Mouse (Mus musculus): ENCODE data around the gene Nr2c2ap. TPM values are rescaled to one million over a fixed set of nuclear protein-coding genes. Genes with fewer than 3 reads are reported as not detected.

The Nr2c2ap gene
- total RNA-seq, 2 experiments from 2014 or later: 23.7 to 25.5 TPM

DNA sequence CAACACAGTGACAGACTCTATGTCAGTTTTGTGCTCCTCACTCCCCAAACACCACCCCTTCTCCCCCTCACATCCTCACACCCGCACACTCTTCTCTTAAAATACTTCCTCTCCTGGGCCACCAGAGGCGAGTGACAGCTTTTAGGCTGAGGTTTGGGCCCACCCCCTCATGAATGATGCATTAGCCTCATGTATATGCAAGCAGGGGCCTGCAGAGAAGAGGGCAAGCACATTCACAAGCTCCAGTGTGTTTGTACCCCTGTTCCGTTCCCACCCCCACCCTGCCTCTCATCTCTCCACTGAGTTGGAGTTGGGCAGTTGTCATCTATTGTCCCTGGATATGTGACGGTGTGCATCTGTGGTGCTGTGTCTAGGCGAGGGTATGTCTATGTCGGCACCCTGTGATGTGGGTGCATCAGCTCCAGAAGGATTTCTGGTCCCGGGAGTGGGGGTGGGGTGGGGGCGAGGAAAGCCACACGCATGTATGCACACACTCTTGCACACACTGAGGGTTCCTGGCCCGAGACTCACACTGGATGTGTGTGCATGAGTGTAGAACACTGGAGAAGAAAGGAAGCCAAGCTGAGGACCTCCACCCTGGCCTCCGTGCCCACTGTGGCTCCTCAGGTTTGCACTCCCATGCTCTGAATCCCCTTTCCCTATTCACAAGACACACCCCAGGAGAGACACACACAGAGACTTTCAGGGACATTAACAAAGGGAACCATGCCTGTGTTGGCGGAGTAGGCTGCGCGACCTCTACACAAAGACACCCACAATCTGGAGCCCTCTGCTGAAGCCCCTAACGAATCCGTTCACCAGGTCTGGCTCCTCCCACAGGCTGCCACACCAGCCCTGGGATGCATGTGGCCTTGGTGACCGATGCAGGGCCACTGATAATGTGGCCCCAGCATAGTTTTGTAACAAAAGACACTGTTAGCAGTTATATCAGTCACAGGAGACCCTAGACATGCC lies 12.1 kb upstream of the Nr2c2ap start:
- peak; percentile 62 to 81 for DNase-seq (ENCODE audit: low spot score in 2 of 2)

- DNase-seq (ENCODE audit: low spot score in 2 of 2): peak; percentile 92 to 93
Measured at GRCm38 (mm10) chr8:70120667-70121066, 10.5 kb upstream of the Nr2c2ap start, which contains the start of gene Ncan. TSS of gene Ncan (minus strand) at chr8:70120873.

DNA sequence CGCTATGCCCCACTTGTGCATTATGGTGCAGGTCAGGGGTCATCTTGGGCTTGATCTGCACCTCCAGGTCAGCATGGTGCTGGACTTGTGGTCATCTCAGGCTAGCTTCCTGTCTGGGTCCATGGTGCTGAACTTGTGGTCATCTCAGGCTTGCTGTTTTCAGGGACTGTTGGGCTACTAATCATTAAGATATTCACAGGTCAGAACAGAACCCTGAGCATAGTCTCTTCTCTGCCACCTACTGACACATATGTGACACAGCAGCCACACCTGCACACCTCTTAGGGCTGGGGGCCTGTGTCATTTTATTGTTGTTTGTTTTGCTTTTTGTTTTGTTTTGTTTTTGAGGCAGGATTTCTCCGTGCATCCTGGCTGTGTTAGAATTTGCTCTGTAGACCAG lies 8.3 kb upstream of the Nr2c2ap start:
- DNase-seq (ENCODE audit: low spot score in 2 of 2): no peak

GRCm38 (mm10) chr8:70124992-70125391 lies 6.1 kb upstream of the Nr2c2ap start:
- DNase-seq (ENCODE audit: low spot score in 2 of 2): no peak

DNA sequence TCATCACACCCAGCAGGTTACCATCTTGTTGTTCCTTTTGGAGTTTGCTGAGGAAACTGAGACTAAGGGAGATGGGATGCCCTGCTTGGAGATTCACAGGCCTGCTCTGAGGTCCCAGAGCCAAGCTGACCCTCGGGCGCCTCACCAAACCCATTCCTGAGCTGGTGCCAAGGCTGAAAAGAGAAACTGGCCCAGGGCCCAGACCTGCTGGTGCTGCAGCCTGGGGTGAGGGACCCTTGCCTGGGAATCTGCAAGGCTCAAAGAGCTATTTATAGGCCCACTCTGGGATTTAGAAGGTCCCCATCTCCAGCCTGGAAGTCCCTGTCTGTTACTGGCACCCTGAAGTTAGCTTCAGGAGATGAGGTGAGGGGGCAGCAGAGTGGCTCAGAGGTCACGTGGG lies 2.7 kb upstream of the Nr2c2ap start:
- DNase-seq (ENCODE audit: low spot score in 2 of 2): peak in 1 of 2 experiments; percentile 37

DNA sequence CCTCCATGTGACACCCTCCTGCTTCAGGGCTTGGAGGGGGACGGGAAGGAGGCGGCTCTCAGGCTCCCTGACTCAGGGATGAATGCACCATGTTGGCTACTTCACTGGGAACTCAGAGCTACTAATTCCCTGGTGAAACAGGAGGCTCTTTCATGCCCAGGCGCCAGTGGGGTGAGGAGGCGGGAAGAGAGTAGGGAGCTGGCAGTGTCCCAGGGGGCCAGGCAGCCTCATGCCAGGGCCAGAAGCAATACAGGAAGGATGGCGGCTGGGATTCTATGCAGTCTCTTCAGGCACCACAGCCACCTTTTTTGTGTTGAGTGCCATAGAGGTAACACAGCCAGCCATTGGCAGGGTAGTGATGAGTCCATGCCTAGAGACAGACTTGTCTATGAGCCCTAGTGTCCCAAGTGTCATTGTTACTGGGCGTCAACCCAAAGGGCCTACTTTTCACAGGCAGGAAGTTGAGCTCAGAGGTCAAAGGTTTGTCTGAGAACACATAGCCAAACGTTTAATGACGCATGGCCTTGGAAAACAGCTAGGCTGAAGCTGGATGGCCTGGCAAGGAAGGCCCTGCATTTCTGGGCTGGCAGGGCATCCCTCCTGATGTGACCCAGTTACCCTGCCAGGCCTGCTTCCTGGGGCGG lies 1.7 kb upstream of the Nr2c2ap start:
- peak; percentile 57 to 66 for DNase-seq (ENCODE audit: low spot score in 2 of 2)

GRCm38 (mm10) chr8:70130066-70130465 lies 1.1 kb upstream of the Nr2c2ap start:
- DNase-seq (ENCODE audit: low spot score in 2 of 2): no peak

DNA sequence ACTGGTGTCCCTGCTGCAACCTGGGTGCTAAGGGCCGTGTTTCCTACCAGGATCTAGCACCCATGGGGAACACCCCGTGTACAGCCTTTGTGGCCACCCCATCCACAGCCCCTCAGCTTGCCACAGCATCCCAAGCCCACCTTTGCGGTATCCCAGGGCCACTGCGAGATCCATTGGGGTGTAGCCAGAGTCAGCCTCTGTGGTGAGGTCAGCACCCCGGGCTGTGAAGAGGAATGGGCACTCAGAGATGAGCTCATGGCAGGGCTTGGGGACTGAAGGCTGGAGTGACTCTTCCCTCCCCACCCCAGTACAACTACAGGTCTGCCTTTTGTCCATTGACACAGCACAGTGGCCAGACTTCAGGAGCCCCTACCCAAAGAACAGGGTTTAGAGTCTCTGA lies 3.0 kb downstream of the Nr2c2ap start:
- DNase-seq (ENCODE audit: low spot score in 2 of 2): no peak

- no peak for DNase-seq (ENCODE audit: low spot score in 2 of 2)
Measured at GRCm38 (mm10) chr8:70134931-70135330, 3.8 kb downstream of the Nr2c2ap start.

DNA sequence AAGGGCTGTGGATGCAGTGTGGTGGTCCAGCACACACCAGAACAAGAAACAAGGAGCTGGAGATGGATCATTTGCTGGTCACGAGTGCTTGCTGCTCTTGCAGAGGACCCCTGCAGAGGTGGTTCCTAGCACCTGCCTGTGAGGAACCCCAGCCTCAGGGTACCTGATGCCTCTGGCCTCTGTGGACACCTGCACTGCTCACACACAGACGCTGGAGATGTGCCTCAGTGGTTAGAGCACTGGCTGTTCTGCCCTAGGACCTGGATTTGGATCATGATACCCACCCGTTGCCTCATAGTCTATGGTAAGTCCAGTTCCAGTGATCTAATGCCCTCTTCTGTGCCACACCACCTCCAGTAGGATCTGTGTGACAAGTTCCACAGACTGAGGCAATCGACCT lies 5.5 kb downstream of the Nr2c2ap start:
- DNase-seq (ENCODE audit: low spot score in 2 of 2): no peak

DNA sequence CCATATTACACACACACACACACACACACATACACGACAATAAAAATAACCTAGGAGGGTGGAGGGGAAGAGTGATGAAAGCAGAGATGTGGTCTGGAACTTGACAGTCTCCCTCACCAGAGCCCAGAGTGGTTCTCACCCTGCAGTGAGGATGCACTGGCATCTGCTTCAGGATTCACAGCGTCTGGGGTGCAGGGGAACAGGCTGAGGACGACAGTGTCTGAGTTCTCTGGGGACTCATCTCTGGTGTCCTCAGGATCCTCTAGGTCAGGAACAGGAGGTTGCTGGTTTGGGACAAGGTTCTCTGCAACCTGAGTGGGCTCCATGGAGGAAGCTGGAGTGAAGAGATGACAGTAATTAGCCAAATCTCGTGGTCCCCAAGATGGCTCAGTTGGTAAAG lies 6.8 kb downstream of the Nr2c2ap start:
- no peak for DNase-seq (ENCODE audit: low spot score in 2 of 2)

GRCm38 (mm10) chr8:70139026-70139857 lies 8.1 kb downstream of the Nr2c2ap start, which contains the start of the genes Rfxank, Borcs8 and Mef2b:
TSS of gene Rfxank (minus strand) at chr8:70139154.
TSS of gene Borcs8 (plus strand) at chr8:70139499.
TSS of gene Mef2b (plus strand) at chr8:70139711.
- peak; percentile 97 for DNase-seq (ENCODE audit: low spot score in 2 of 2)

- DNase-seq (ENCODE audit: low spot score in 2 of 2): no peak
Measured at GRCm38 (mm10) chr8:70139981-70140380, 8.8 kb downstream of the Nr2c2ap start.

GRCm38 (mm10) chr8:70147678-70148607 lies 16.8 kb downstream of the Nr2c2ap start:
- DNase-seq (ENCODE audit: low spot score in 2 of 2): no peak

- no peak for DNase-seq (ENCODE audit: low spot score in 2 of 2)
Measured at GRCm38 (mm10) chr8:70150158-70150557, 19.0 kb downstream of the Nr2c2ap start.

DNA sequence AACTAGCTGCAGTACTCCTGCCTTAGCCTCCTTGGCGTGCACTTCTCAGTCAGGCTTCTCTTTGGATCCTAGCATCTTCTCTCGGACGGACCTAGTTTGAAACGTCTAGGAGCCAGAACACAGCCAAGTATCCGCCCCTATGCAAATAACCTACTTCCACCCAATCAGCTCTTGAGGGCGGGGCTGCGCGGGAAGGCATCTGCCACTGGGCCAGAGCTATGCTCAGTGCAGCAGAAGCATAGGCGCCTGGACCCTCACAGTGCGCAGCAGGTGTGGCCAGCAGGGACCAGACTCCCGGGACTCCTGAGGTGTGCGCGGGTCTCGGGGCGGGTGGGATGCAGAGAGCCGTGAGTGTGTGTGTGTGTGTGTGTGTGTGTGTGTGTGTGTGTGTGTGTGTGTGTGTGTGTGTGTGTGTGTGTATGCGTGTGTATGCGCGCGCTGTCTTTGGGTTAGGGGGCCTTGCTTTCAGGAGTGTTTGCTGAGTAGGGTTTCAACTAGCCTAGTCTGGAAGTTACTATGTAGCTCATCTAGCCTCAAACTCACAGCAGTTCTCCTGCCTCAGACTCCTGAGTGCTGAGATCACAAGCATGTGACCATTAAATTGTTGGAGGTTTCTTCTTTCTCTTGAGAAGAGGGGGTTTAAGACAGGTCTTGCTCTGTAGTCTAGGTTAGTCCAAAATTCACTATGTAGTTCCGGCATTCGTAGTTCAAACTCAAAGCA lies 21.6 kb downstream of the Nr2c2ap start:
- DNase-seq (ENCODE audit: low spot score in 2 of 2): peak; percentile 36 to 48

DNA sequence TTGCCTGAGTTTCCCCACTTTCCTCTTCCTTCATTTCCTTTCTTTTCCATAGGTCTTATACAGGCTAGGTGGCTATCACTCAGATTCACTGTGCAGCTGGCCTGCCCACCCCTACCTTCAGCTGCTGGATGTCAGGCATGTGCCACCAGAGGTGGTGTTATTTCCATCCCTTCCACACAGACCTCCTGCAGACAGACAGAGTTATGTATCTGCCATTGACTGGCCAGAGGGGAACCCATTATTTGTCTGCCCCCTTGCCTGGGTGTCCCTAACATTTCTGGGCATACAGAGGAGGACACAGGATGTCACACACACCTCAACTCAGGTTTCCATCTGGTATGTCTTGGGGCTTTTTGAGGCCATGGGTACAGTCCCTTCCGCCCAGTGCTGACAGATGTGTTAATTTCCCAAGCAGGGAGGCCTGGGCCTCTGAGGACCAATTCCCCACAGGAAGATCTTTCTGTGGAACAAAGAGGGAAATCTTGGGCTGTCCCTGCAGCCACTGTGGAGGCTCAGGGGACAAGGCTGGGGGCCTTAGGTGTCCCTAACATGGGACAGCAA lies 26.2 kb downstream of the Nr2c2ap start:
- DNase-seq (ENCODE audit: low spot score in 2 of 2): no peak

GRCm38 (mm10) chr8:70158069-70158853 lies 27.1 kb downstream of the Nr2c2ap start:
- peak; percentile 66 to 74 for DNase-seq (ENCODE audit: low spot score in 2 of 2)

Data from left cerebral cortex, adult 18-20 months (tissue).